Mouse (Mus musculus) liver, embryonic 14.5 days (tissue): Measurements from ENCODE around the gene Hoxb6.

ENCODE experiments used
- CTCF ChIP-seq: IDR thresholded peaks from 2 replicates; pipeline ENCODE4 v1.5.1; 2016; ENCODE audit warnings: antibody characterized with exemption, low read depth, control low read depth
- EP300 ChIP-seq: IDR thresholded peaks from 2 replicates; pipeline ENCODE4 v1.6.1; 2016; ENCODE audit warnings: antibody characterized with exemption, low read depth

GRCm38 (mm10) chr11:96334002-96334364, 41.7 kb downstream of the Hoxb6 start:
- TF ChIP-seq EP300 = no peak
- no peak for TF ChIP-seq CTCF
